Mouse (Mus musculus) duodenum, adult 2 months (tissue): ENCODE results near the gene Ccdc149. TPM values are rescaled to one million over a fixed set of nuclear protein-coding genes. Genes with fewer than 3 reads are reported as not detected.

Experiments used
- polyA plus RNA-seq: library from polyadenylated mRNA; depleted of rRNA; stranded (reverse); fragments of >200 nt; gene quantifications from 2 replicates; pipeline ENCODE4 v1.2.3, GENCODE M21; 2012; ENCODE audit warnings: low replicate concordance; rRNA removed

The Ccdc149 gene
- 0.05 and 1.8 TPM in 2 replicates for polyA plus RNA-seq

DNA sequence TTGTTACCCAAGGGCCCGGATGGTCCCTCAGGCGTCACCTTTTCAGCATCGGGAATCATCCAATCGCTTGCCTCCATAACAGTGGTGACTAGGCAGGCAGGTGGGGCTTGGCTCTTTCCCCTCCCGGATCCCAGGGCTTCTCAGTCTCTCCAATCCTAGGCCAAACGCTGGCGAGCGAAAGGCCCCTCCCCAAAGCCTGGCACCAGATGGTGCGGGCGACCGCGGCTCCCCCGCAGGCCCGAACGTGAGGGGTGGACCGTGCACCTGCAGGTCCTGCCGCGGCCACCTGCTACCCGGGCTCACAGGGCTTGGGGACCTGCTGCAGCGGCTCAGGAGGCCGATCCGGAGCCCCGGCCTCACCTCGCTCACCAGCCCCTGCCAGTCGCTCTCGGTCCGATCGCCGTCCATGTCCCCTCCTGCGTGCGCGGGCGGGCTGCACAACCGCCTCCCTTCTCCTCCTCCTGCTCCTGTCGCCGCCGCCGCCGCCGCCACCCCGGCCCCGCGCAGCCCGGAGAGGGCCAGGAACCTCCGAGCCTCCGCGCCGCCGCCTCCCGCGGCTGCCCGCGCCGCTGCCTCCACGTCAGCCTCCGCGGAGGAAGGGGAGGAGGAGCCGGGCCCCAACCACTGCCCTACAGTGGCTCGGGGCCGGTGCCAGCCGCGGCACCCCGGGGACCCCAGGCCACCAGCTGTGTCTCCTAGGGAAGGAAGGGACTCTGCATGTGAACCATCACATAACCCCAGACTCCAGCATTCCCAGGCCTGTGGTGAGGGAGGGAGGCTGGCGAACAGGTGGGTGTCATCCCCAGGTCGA is at the start of gene Ccdc149:
TSS of gene Ccdc149 (minus strand) at position 531 of the 811 bp plus-strand sequence.

DNA sequence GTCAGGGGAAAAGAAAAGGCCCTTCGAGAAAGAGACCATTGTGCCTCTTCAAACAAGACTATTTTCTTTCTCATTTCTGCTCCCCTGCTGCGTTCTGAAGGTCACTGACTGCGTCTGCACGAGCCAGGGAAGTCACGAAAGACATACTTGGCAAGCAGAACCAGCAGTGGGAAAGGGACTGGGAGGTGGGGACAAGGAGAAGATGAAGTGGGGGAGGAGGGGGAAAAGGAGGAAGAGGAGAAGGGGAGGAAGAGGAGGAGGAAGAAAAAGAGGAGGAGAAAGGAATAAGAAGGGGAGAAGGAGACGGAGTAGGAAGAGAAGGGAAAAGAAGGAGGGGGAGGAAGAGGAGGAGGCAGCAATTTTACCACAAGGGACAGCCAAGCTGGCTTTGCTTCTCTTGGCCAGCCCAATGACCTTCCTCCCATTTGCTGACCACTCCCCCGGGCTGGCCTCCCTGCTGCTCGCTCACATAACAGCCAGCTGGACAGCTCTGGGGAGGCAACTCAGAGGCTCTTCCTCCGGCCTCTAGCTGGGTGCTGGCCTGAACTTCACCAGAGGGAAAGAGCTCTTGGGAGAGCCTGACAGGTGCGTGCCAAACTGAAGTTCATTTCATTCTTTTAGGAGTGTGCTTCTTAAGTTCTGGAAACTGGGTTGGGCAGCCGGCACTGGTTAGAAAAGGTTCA is 107.7 kb downstream of the Ccdc149 start, which contains the start of gene Sod3:
TSS of gene Sod3 (plus strand) at position 324 of the 683 bp plus-strand sequence.

Other genes starting within 250 kb of the Ccdc149 start
- 20.2 and 20.4 TPM in 2 replicates for gene Sod3, start 107.7 kb downstream of the Ccdc149 start, polyA plus RNA-seq
- 0.40 and 0.58 TPM in 2 replicates for gene Lgi2, start 94.9 kb upstream of the Ccdc149 start, polyA plus RNA-seq
- gene Sepsecs, start 198.2 kb upstream of the Ccdc149 start, polyA plus RNA-seq, result 2.3 and 2.7 TPM in 2 replicates